Mouse (Mus musculus): ENCODE measurements around the gene Spin1. TPM values are rescaled to one million over a fixed set of nuclear protein-coding genes. Genes with fewer than 3 reads are reported as not detected.

Gene Spin1
- polyA plus RNA-seq, 1 experiment from 2014 or later = 39.5 TPM

DNA sequence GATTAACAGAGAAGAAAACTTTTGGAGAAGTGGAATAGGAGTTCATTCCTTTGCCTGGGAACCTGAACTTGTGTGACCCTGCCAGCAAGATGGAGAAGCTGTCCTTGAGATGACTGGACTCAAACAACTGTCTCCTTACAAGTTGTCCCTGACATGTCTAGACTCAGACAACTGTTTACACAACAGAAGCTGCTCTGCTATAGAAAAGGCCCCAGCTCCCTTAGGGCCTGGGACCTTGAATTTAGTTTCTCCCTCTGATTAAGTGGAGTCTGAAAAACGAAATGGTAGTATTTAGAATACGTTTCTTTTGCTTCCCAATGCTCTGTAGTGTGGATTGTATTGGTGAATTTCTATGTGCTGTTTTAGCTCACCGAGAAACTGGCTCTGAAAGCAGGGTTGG, 84.2 kb downstream of the Spin1 start:
- Histone ChIP-seq H3K4me2 (no peak overlapping the region), H3K36me3 (ENCODE audit: control insufficient read depth, insufficient read depth, low read length) (no peaks in the 10 kb centered on the region), H3K4me1 (replicated peaks; ENCODE audit: control insufficient read depth, insufficient read depth, low read length) (no peaks in the 10 kb centered on the region), H3K27me3 (replicated peaks; ENCODE audit: control insufficient read depth, insufficient read depth, low read length) (no peaks in the 10 kb centered on the region), H3K9ac (ENCODE audit: low read depth, low read length) (no peak overlapping the region), H3K9me3 (ENCODE audit: control insufficient read depth, low read length) (no peaks in the 10 kb centered on the region; the same call in 1 of the 2 replicates), H3K4me3 (ENCODE audit: low read depth, low read length) (no peak overlapping the region), H3K27ac (ENCODE audit: low read depth, low read length) (no peak overlapping the region)
- no peak for DNase-seq (ENCODE audit: low spot score)
- ATAC-seq (replicated peaks; ENCODE audit: low FRiP score) = no peak
- WGBS = 75% methylated on average over 3 of the region's 3 CpGs

DNA sequence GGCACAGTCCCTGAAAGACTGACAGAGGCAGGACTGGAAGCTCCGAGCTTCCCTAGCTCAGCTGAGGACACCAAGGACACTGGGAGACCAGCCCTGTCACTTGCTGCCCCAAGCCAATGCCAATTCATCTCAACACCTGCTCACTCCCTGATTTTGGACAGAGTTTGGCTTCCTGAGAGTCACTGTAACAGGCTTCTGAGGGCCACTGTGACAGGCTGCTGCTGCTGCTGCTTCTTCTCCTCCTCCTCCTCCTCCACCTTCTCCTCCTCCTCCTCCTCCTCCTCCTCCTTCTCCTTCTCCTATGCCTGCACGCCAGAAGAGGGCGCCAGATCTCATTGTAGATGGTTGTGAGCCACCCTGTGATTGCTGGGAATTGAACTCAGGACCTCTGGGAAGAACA, 89.7 kb downstream of the Spin1 start:
- DNase-seq (ENCODE audit: low spot score) (no peak), ATAC-seq (replicated peaks; ENCODE audit: low FRiP score) (no peak)
- H3K36me3 ChIP-seq (ENCODE audit: control insufficient read depth, insufficient read depth, low read length) = no peaks in the 10 kb centered on the region
- no peak overlapping the region for H3K4me3 ChIP-seq (ENCODE audit: low read depth, low read length)
- H3K4me2 ChIP-seq = no peak overlapping the region
- H3K27me3 ChIP-seq (replicated peaks; ENCODE audit: control insufficient read depth, insufficient read depth, low read length) = no peaks in the 10 kb centered on the region
- H3K9ac ChIP-seq (ENCODE audit: low read depth, low read length) = no peak overlapping the region
- H3K4me1 ChIP-seq (replicated peaks; ENCODE audit: control insufficient read depth, insufficient read depth, low read length) = no peaks in the 10 kb centered on the region
- no peaks in the 10 kb centered on the region; the same call in 1 of the 2 replicates for H3K9me3 ChIP-seq (ENCODE audit: control insufficient read depth, low read length)
- no peak overlapping the region for H3K27ac ChIP-seq (ENCODE audit: low read depth, low read length)
- WGBS = 46% methylated on average over 3 of the region's 3 CpGs

DNA sequence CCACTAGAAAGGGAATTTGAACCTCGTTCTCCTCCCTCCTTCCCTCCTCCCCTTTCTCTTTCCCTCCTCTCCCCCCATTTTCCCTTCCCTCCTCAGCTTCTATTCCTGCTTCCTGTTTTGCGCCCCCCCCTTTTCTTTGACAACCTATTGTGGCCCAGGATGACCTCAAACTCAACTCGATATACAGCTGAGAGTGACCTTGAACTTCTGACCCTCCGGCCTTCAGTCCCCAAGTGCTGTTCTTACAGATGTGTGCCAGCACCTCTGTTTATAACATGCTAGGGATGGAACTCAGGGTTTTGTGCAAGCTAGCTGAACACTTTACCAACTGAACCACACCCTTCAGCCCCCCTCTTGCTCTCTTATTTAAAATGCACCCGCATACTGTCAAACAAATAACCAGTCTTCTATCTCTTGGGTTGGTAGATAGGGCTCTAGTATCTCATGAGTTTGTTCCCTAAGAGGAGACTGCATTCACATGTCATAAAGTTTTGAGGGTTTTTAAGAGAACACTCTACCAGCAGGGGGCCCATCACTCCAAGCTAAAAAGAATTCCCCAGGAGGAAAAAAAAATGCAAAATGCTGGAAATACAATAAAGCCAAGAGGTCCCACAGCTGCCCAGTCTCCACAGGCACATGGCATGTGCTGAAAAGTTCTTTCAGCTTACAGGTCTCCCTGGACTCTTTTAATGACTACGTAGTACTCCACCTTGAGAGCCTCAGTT, 90.9 kb downstream of the Spin1 start:
- DNase-seq (ENCODE audit: low spot score) = no peak
- no peaks in the 10 kb centered on the region for H3K9me3 ChIP-seq (ENCODE audit: control insufficient read depth, low read length)
- no peak overlapping the region for H3K27ac ChIP-seq (ENCODE audit: low read depth, low read length)
- no peaks in the 10 kb centered on the region for H3K4me1 ChIP-seq (replicated peaks; ENCODE audit: control insufficient read depth, insufficient read depth, low read length)
- H3K4me2 ChIP-seq = no peak overlapping the region
- H3K4me3 ChIP-seq (ENCODE audit: low read depth, low read length) = no peak overlapping the region
- H3K9ac ChIP-seq (ENCODE audit: low read depth, low read length) = no peak overlapping the region
- ATAC-seq (replicated peaks; ENCODE audit: low FRiP score) = no peak
- 75% methylated on average over 6 of the region's 6 CpGs for WGBS
- H3K36me3 ChIP-seq (ENCODE audit: control insufficient read depth, insufficient read depth, low read length) = no peaks in the 10 kb centered on the region
- no peaks in the 10 kb centered on the region for H3K27me3 ChIP-seq (replicated peaks; ENCODE audit: control insufficient read depth, insufficient read depth, low read length)

DNA sequence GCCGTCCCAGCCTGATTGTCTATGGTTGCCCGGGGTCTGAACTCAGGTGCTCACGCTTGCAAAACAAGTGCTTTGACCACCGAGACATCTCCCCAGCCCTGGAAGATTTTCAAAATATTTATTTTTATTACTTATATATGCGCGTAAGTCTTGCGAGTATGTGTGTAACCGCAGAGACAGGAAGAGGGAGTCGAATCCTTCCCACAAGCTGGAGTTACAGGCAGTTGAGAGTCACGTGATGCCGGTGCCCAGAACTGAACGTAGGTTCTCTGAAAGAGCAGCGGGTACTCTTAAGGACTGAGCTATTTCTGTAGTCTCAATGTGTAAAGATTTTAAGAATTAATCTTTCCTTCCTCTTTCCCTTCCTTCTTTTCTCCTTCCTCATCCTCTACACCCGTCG, 93.2 kb downstream of the Spin1 start:
- WGBS = 78% methylated on average over 15 of the region's 15 CpGs
- no peak overlapping the region for H3K27ac ChIP-seq (ENCODE audit: low read depth, low read length)
- H3K4me1 ChIP-seq (replicated peaks; ENCODE audit: control insufficient read depth, insufficient read depth, low read length) = no peaks in the 10 kb centered on the region

DNA sequence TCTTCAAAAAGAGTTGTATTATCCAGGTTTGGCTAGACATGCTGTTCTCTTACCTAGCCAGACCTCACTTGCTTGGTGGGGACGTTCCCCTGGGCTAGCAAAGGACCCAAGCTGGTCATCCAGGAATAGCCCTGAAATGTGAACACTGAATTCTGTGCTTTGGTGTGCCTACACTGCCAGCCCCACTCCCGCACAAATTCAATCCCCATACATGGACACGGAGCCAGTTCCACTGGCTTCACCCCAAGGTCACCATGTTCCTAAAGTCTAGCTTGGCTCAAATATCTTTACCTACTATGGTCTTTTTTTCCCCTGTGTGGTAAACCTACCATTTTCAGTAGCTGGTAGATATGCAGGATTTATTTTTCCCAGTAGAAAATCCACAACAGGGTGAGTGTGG, 97.0 kb downstream of the Spin1 start:
- no peak for ATAC-seq (replicated peaks; ENCODE audit: low FRiP score)
- WGBS = 74% methylated on average over 3 of the region's 3 CpGs
- Histone ChIP-seq H3K4me2 (no peak overlapping the region), H3K9me3 (ENCODE audit: control insufficient read depth, low read length) (no peaks in the 10 kb centered on the region), H3K27me3 (replicated peaks; ENCODE audit: control insufficient read depth, insufficient read depth, low read length) (no peaks in the 10 kb centered on the region), H3K36me3 (ENCODE audit: control insufficient read depth, insufficient read depth, low read length) (no peaks in the 10 kb centered on the region), H3K4me1 (replicated peaks; ENCODE audit: control insufficient read depth, insufficient read depth, low read length) (no peaks in the 10 kb centered on the region), H3K9ac (ENCODE audit: low read depth, low read length) (no peak overlapping the region), H3K27ac (ENCODE audit: low read depth, low read length) (no peak overlapping the region), H3K4me3 (ENCODE audit: low read depth, low read length) (no peak overlapping the region)
- DNase-seq (ENCODE audit: low spot score) = no peak

More for the DNA sequence above, 93.2 kb downstream of the Spin1 start:
- H3K27me3 ChIP-seq (replicated peaks; ENCODE audit: control insufficient read depth, insufficient read depth, low read length) = no peaks in the 10 kb centered on the region
- H3K36me3 ChIP-seq (ENCODE audit: control insufficient read depth, insufficient read depth, low read length) = no peaks in the 10 kb centered on the region
- H3K4me3 ChIP-seq (ENCODE audit: low read depth, low read length) = no peak overlapping the region
- H3K9ac ChIP-seq (ENCODE audit: low read depth, low read length) = no peak overlapping the region
- no peak overlapping the region for H3K4me2 ChIP-seq
- no peaks in the 10 kb centered on the region for H3K9me3 ChIP-seq (ENCODE audit: control insufficient read depth, low read length)
- ATAC-seq (replicated peaks; ENCODE audit: low FRiP score) = no peak
- no peak for DNase-seq (ENCODE audit: low spot score)

DNA sequence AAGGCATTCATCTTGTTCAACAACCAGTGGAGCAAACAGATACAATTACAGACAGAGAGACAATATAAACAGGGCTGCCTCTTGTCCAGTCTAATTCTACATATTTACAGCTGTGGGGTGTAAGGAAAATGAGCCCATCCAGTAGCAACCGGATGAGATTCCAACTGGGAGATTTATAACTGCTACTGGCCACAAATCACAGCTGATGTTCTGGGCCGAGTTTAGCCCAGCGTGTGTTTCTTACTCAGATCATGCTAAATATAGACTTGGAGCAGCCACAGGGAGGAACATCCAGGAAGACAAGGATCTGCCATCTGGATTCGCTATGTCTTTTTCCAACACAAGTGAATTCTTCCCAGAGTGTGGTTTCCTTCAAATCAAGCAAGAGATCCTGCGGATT, 97.5 kb downstream of the Spin1 start:
- no peak for ATAC-seq (replicated peaks; ENCODE audit: low FRiP score)
- no peaks in the 10 kb centered on the region for H3K36me3 ChIP-seq (ENCODE audit: control insufficient read depth, insufficient read depth, low read length)
- H3K9me3 ChIP-seq (ENCODE audit: control insufficient read depth, low read length) = no peaks in the 10 kb centered on the region
- no peaks in the 10 kb centered on the region for H3K4me1 ChIP-seq (replicated peaks; ENCODE audit: control insufficient read depth, insufficient read depth, low read length)
- no peaks in the 10 kb centered on the region for H3K27me3 ChIP-seq (replicated peaks; ENCODE audit: control insufficient read depth, insufficient read depth, low read length)
- 69% methylated on average over 5 of the region's 5 CpGs for WGBS
- H3K4me2 ChIP-seq = no peak overlapping the region
- no peak overlapping the region for H3K27ac ChIP-seq (ENCODE audit: low read depth, low read length)
- H3K4me3 ChIP-seq (ENCODE audit: low read depth, low read length) = no peak overlapping the region
- no peak for DNase-seq (ENCODE audit: low spot score)
- H3K9ac ChIP-seq (ENCODE audit: low read depth, low read length) = no peak overlapping the region

Other genes with a start within 250 kb of the Spin1 start
- 0.27 and 0.43 TPM in 2 replicates for gene Nxnl2, start 70.1 kb downstream of the Spin1 start, polyA plus RNA-seq (2014; fragmentation: Nextera tagmentation; extraction: Ambion mirVana)

Data from liver, embryonic 11.5 days (tissue).